Mouse (Mus musculus): ENCODE measurements at regions not wholly inside any gene's neighbourhood (a gene's known extent, or its start where the extent isn't known, plus 50 kb on each side); places are given as distances from the start of the nearest gene placed in this dataset.
A peak's percentile ranks its signal among the peaks of the same experiment; 100 is the strongest.
"Not testable (repeated sequence)": the region's sequence is repeated elsewhere in the genome, so short reads cannot be mapped to it uniquely, and the experiment has no call there.

DNA sequence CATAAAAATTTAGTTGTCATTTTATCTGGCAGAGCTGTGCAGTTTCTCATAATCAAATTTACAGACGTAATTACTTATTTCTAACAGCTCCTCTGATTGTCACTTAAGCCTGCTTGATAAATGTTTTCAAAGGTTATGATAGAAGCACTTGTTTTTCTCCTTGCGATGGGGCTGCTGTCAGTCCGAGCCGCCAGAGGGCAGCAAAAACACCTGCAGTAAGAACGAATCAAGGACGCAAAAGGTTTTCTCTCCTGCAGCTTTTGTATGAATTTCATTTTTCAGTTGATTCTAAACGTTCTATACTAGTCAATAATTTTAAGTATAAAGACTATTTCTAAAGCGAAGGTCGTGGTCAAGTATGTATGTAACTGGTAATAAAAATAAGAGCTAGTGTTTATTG lies 166.1 kb downstream of the AI429214 start:
- Histone ChIP-seq H3K4me2 (ENCODE audit: low read length) (no peak overlapping the region), H3K4me1 (ENCODE audit: control insufficient read depth, insufficient read depth, low read length) (no peaks in the 10 kb centered on the region), H3K36me3 (ENCODE audit: control insufficient read depth, insufficient read depth, low read length) (no peaks in the 10 kb centered on the region), H3K27ac (ENCODE audit: low read length) (no peak overlapping the region), H3K9ac (ENCODE audit: low read depth, low read length) (no peak overlapping the region), H3K4me3 (ENCODE audit: low read depth, low read length) (no peak overlapping the region), H3K27me3 (ENCODE audit: control insufficient read depth, insufficient read depth, low read depth, low read length) (no peaks in the 10 kb centered on the region), H3K9me3 (replicated peaks; ENCODE audit: control insufficient read depth, low read length, poor library complexity, severe bottlenecking) (no peaks in the 10 kb centered on the region)
- ATAC-seq = no peak
- 5% methylated on average over 9 of the region's 9 CpGs for WGBS

DNA sequence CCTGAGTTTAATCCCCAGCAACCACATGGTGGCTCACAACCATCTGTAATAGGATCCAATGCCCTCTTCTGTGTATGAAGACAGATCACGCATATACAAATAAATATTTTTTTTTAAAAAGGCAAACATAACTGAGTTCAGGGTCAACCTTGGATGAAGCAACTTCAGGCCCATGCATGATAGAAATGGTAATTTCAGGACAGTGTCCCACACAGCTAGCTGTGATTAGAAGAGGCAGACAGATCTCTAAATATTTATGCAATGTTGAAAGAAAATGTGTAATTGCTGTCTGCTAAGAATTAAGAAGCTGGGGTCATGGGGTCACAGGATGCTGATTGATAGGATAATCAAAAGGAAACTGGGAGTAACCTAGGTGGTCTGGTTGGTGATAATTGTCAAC lies 203.5 kb downstream of the AI429214 start:
- Histone ChIP-seq H3K4me2 (ENCODE audit: low read length) (no peak overlapping the region), H3K27ac (ENCODE audit: low read length) (no peak overlapping the region), H3K9ac (ENCODE audit: low read depth, low read length) (no peak overlapping the region), H3K27me3 (ENCODE audit: control insufficient read depth, insufficient read depth, low read depth, low read length) (no peaks in the 10 kb centered on the region), H3K4me3 (ENCODE audit: low read depth, low read length) (no peak overlapping the region), H3K9me3 (replicated peaks; ENCODE audit: control insufficient read depth, low read length, poor library complexity, severe bottlenecking) (no peaks in the 10 kb centered on the region), H3K4me1 (ENCODE audit: control insufficient read depth, insufficient read depth, low read length) (no peaks in the 10 kb centered on the region), H3K36me3 (ENCODE audit: control insufficient read depth, insufficient read depth, low read length) (no peaks in the 10 kb centered on the region)
- no peak for ATAC-seq
- 92% methylated on average over 1 of the region's 1 CpGs for WGBS

DNA sequence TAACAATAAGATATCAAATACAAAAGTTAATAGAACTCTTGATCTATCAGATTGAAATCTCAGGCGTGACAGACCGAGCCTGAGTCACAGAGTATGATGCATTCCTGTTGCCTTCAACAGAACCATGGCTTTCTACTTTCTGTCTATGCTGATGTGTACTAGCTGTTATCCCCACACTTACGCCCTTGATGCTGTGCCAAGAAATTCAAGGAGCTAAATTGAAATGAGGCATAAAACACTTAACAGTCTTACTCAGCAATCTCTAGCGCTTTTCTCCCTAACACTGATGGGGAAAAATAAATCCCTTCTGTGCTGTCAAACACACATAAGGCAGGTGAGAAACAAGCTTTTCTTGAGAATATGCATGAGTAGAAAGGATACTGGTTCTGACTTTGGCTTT lies 222.5 kb downstream of the AI429214 start:
- no peak for ATAC-seq
- Histone ChIP-seq H3K4me3 (ENCODE audit: low read depth, low read length) (no peak overlapping the region), H3K9me3 (replicated peaks; ENCODE audit: control insufficient read depth, low read length, poor library complexity, severe bottlenecking) (no peaks in the 10 kb centered on the region), H3K36me3 (ENCODE audit: control insufficient read depth, insufficient read depth, low read length) (no peaks in the 10 kb centered on the region), H3K4me1 (ENCODE audit: control insufficient read depth, insufficient read depth, low read length) (no peaks in the 10 kb centered on the region), H3K4me2 (ENCODE audit: low read length) (no peak overlapping the region), H3K27me3 (ENCODE audit: control insufficient read depth, insufficient read depth, low read depth, low read length) (no peaks in the 10 kb centered on the region), H3K9ac (ENCODE audit: low read depth, low read length) (no peak overlapping the region), H3K27ac (ENCODE audit: low read length) (no peak overlapping the region)
- WGBS = 82% methylated on average over 4 of the region's 4 CpGs

DNA sequence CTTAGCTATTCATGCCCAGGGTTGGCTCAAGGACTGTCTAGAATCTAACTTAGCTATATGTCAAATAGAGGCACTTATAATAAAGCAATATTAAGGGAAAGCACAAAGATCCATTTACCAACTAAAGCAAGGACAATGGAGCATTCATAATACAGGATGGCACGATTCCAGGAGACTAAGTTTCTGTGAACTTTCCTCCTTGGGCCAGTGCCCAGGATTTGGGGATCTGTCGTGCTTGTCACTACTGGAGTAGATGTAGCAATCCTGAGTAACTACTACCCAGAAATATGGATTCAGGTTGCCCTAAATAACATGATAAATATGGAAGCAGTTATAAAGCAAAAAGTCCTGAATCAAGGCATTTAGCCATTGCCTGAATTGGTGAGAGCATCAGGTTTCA lies 233.7 kb downstream of the AI429214 start:
- 78% methylated on average over 2 of the region's 2 CpGs for WGBS
- no peak for ATAC-seq
- H3K9ac ChIP-seq (ENCODE audit: low read depth, low read length) = no peak overlapping the region
- H3K4me1 ChIP-seq (ENCODE audit: control insufficient read depth, insufficient read depth, low read length) = no peaks in the 10 kb centered on the region
- no peaks in the 10 kb centered on the region for H3K36me3 ChIP-seq (ENCODE audit: control insufficient read depth, insufficient read depth, low read length)
- H3K4me2 ChIP-seq (ENCODE audit: low read length) = no peak overlapping the region
- no peak overlapping the region for H3K27ac ChIP-seq (ENCODE audit: low read length)
- H3K4me3 ChIP-seq (ENCODE audit: low read depth, low read length) = no peak overlapping the region
- no peaks in the 10 kb centered on the region for H3K9me3 ChIP-seq (replicated peaks; ENCODE audit: control insufficient read depth, low read length, poor library complexity, severe bottlenecking)
- no peaks in the 10 kb centered on the region for H3K27me3 ChIP-seq (ENCODE audit: control insufficient read depth, insufficient read depth, low read depth, low read length)

DNA sequence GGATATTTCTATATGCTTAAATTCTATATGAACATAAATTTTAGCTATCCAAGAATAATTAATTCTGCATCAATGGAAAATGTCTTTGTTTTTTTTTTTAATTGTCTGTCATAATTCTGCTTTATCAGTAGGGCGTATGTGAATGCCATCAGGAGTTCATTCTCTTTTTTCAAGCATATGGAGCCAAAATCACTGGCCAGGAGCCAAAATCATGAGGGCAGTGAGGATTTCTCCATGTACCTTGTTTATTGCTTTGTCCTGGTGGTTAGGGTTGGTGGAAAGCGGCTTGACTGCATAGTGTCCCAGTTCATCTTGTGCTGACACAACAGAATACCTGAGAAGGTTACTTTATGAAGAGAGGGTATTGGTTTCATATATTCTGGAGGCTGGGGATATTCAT lies 243.9 kb downstream of the AI429214 start:
- Histone ChIP-seq H3K36me3 (ENCODE audit: control insufficient read depth, insufficient read depth, low read length) (no peaks in the 10 kb centered on the region), H3K27ac (ENCODE audit: low read length) (no peak overlapping the region), H3K4me2 (ENCODE audit: low read length) (no peak overlapping the region), H3K9ac (ENCODE audit: low read depth, low read length) (no peak overlapping the region), H3K4me1 (ENCODE audit: control insufficient read depth, insufficient read depth, low read length) (no peaks in the 10 kb centered on the region), H3K9me3 (replicated peaks; ENCODE audit: control insufficient read depth, low read length, poor library complexity, severe bottlenecking) (no peaks in the 10 kb centered on the region), H3K27me3 (ENCODE audit: control insufficient read depth, insufficient read depth, low read depth, low read length) (no peaks in the 10 kb centered on the region), H3K4me3 (ENCODE audit: low read depth, low read length) (no peak overlapping the region)
- 94% methylated on average over 2 of the region's 2 CpGs for WGBS
- ATAC-seq = no peak

DNA sequence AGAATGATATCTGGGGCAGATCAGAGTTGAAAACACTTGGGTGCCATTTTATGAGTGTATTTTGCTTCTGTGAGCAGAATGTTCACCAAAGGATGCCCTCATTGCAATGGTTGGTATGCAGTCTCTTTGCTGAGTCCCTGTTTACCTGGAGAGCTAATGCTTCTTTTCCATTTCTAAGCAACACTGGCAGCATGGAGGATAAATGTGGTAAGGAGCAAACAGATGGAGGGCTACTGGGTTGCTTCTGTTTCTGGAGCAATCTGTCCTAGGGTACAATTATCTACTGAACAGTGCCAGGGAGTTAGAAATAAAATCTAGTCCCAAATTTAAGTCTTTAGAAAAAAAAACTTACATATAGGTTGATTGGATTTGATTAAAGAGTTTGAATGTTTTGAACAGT lies 245.9 kb downstream of the AI429214 start:
- no peaks in the 10 kb centered on the region for H3K27me3 ChIP-seq (ENCODE audit: control insufficient read depth, insufficient read depth, low read depth, low read length)
- H3K4me2 ChIP-seq (ENCODE audit: low read length) = no peak overlapping the region
- no peak for ATAC-seq
- no peaks in the 10 kb centered on the region for H3K9me3 ChIP-seq (replicated peaks; ENCODE audit: control insufficient read depth, low read length, poor library complexity, severe bottlenecking)
- no peak overlapping the region for H3K27ac ChIP-seq (ENCODE audit: low read length)
- no peaks in the 10 kb centered on the region for H3K4me1 ChIP-seq (ENCODE audit: control insufficient read depth, insufficient read depth, low read length)
- no peak overlapping the region for H3K9ac ChIP-seq (ENCODE audit: low read depth, low read length)
- no peaks in the 10 kb centered on the region for H3K36me3 ChIP-seq (ENCODE audit: control insufficient read depth, insufficient read depth, low read length)
- H3K4me3 ChIP-seq (ENCODE audit: low read depth, low read length) = no peak overlapping the region

DNA sequence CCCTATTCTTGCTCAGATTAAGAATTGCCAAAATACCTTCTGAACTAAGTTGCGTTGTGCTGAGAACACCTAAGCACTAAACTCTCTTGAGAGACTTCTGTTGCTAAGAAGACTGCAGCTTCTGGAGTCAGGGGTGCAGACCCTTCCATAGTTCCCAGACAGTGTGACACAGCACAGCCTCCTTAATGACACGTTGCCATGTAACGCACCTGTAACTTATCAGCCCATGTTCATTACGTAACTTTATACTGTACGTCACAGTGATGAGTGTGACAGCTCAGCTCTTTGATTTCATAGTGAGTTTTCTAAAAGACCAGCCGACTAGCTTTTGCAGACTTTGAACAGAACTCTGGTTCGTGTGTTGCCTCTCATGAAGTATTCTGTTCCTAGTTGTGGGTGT lies 257.8 kb downstream of the AI429214 start:
- WGBS = 87% methylated on average over 7 of the region's 7 CpGs
- not testable (repeated sequence) for ATAC-seq; H3K9me3 ChIP-seq (replicated peaks; ENCODE audit: control insufficient read depth, low read length, poor library complexity, severe bottlenecking); H3K4me2 ChIP-seq (ENCODE audit: low read length); H3K9ac ChIP-seq (ENCODE audit: low read depth, low read length); H3K4me3 ChIP-seq (ENCODE audit: low read depth, low read length); H3K27ac ChIP-seq (ENCODE audit: low read length); H3K4me1 ChIP-seq (ENCODE audit: control insufficient read depth, insufficient read depth, low read length); H3K27me3 ChIP-seq (ENCODE audit: control insufficient read depth, insufficient read depth, low read depth, low read length); H3K36me3 ChIP-seq (ENCODE audit: control insufficient read depth, insufficient read depth, low read length)

DNA sequence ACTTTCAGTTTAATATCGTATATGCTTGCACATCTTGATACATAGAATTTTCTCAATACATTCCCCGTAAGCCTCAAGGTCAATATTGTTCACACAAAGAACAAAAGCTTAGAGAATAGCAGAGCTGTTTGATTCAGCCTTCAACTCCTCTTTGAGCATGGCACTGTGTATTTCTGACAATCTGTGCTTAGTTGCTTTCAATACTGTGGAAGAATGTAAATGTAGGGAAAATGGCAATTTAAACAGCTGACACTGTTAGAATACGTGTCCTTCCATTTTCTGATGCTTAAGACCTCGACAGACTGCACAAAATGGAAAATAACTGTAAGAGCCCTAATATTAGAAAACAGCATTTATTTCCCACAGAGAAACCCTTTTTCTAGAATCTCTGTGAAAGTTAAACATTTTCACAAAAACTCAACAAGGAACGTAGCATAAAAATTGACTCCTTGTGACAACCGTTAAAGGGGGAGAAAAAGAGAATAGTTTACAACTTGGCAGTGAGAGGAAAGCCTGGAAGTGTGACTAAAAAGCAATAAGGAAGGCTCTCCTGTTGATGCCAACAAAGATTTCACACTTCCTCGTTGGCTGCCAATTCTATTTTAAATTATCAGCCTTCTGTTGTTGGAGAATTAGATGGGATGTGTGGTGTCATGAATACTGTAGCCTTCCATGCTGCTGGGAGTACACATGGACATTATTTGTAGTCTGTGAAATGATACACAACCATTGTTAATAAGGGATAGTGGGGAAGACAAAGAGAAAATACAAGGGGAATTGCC lies 297.9 kb downstream of the AI429214 start:
- no peaks in the 10 kb centered on the region for H3K36me3 ChIP-seq (ENCODE audit: control insufficient read depth, insufficient read depth, low read length)
- WGBS = 31% methylated on average over 7 of the region's 7 CpGs
- peak; percentile 84 for ATAC-seq
- H3K27ac ChIP-seq (ENCODE audit: low read length) = no peak overlapping the region
- H3K4me1 ChIP-seq (ENCODE audit: control insufficient read depth, insufficient read depth, low read length) = 0 out of 2 replicates have a peak, but pooled peaks cover 3% of the 10 kb centered on the region
- no peaks in the 10 kb centered on the region for H3K9me3 ChIP-seq (replicated peaks; ENCODE audit: control insufficient read depth, low read length, poor library complexity, severe bottlenecking)
- H3K4me2 ChIP-seq (ENCODE audit: low read length) = no peak overlapping the region
- no peak overlapping the region for H3K4me3 ChIP-seq (ENCODE audit: low read depth, low read length)
- no peaks in the 10 kb centered on the region for H3K27me3 ChIP-seq (ENCODE audit: control insufficient read depth, insufficient read depth, low read depth, low read length)
- no peak overlapping the region for H3K9ac ChIP-seq (ENCODE audit: low read depth, low read length)
